Mouse (Mus musculus) stomach, postnatal 0 days (tissue): ENCODE measurements around the gene Cd8a.

ENCODE experiments used
- CTCF ChIP-seq: IDR thresholded peaks from 2 replicates; pipeline ENCODE4 v1.5.1; 2016; ENCODE audit warnings: antibody characterized with exemption, low read depth, mild to moderate bottlenecking, moderate library complexity
- EP300 ChIP-seq: optimal IDR thresholded peaks from 2 replicates; pipeline ENCODE3; 2016; ENCODE audit warnings: antibody characterized with exemption

DNA sequence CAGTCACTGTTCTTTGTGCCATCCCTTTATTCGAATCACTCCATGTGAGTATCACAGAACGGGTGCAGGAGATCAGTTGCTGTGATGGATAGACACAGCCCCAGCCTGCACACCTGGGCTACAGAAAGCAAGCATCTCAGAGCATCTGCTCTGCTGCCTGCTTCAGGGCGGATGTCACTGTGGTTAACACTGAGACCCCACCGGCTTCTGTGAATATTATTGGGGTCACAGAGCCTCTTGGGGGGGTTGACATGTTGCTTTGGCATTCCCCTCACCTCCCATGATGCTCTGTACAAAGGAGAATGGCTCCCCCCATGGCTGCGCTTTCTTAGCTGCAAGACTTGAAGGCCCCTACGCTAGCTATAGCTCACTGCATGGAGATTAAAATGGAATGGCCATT lies 3.8 kb upstream of the Cd8a start:
- TF ChIP-seq CTCF (no peak), EP300 (no peak)
